Mouse (Mus musculus): ENCODE measurements around the gene Lgals8.
A peak's percentile ranks its signal among the peaks of the same experiment; 100 is the strongest.

Lgals8 gene

DNA sequence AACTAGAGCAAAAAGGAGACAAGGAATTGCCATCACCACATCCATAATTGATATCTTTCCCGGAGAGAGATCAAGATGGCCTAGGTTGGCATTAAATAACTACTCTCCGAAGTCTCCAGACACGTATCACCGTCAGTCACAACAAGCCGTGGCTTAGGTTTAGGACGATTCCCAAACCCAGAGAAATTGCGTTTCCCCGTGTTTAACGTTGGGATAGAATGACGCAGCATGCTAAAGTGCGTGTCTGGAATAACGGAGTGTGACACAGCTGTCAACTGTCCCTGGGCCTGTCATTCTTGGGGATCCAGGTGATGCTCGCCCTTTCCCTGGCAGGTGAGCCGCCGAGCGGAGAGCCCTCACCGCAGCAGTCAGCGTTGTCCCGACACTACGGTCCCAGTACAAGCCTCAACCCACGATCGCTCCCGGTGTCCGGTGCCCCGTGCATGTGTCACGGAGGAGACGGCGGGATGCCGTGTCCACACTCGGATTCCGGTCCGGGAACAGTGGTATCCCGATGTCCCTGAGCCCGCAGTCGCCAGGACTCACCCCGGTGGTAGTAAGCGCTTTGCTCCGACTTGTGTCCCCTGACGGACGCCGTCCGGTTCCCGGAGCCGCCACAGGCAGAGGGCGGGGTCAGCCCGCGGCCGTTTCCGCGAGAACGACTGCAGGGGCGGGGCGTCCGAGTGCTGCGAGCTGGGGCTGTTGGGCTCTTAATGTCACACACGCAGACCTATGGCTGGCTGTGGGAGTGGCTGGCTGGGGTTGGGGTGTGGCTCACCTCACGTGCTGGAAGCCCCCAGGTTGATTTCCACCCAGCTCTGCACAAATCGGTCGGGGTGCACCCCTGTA, 3.6 kb downstream of the Lgals8 start:
- peak; percentile 94 for DNase-seq (ENCODE audit: low read depth)

DNA sequence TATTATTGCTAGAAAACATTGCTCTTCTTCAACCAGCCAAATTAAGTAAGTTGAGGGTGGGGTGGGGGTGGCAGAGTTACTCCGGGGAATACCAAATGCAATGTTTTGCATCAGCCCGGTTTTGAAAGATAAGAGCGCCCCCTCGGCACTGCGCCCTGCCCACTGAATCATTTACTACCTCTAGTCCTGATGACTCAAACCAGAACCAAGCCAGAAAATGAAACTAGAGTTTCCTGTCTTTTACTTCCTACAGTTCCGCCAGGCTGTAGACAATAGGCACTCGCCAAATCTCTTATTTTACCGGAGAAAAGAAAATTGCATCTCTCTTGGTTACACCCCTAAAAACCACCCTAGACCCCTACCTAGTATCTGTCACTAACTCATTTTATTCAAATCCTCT, 4.3 kb downstream of the Lgals8 start:
- peak; percentile 92 for DNase-seq (ENCODE audit: low read depth)

DNA sequence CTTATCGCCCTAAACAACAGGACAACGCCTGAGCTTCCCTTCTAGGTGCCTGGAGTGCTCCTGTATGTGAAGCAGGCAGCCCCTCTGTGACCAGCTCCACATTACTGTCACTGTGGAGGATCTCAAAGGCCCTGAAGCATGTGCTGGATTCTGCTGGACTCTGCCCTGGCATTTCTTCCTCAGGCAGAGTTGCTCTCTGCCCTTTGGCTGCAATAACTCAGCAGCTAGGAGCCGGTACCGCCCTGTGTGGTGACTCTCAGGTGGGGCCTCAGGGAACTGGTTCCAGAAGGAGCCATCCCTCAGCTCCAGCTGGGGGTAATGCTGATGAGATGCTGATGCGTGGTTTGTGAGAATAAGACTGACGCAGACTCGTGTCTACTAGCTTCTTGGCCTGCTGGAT, 8.0 kb downstream of the Lgals8 start:
- no peak for DNase-seq (ENCODE audit: low read depth)

DNA sequence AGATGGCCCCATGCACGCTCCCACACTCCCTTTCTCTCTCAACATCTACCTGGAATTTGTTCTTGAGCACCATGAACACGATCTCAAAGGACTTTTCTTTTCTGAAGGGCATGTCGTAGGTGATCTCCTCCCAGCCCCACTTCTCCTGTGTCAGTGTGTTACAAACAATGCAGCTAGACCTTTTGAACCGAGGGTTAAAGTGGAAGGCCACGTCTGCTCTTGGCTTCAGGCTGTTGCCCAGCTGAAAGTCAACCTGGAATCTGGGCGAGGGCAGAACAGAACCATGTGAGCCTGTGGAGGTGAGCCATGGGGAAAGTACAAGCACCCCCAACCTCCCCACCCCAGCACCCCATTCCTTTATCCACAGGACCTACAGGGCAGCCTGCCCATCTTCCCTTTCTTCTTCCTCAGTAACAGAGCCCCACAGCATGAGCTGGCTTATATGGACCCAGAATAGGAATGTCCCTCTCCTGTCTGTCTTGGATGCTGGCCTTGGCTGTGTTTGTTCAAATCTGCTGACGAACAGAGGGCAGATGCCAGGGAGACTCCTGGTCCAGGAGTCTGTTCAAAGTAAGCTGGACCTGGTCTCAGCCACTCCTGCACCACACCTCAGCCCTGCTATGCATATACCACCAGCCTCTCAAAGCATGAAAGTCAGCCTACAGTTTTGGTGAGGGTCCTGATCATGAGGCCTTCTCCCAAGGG, 9.9 kb downstream of the Lgals8 start:
- no peak for DNase-seq (ENCODE audit: low read depth)

DNA sequence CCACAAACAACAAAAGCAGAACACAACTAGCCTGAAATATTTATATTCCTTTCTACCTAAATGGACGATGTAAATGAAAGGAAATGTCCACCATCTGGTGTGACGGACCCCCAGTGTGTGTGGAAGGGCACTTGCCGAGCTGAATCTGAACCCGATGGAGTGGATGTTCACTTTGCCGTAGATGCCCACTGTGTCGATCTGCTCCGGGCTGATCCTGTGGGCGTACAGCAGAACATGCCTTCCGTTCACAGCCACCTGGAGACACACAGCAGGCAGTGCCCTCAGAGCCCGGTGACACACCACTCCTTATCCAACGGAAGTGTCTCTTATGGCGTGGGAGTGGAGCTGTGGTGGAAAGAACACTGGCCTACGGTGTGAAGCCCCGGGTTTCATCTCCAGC, 11.6 kb downstream of the Lgals8 start:
- no peak for DNase-seq (ENCODE audit: low read depth)

DNA sequence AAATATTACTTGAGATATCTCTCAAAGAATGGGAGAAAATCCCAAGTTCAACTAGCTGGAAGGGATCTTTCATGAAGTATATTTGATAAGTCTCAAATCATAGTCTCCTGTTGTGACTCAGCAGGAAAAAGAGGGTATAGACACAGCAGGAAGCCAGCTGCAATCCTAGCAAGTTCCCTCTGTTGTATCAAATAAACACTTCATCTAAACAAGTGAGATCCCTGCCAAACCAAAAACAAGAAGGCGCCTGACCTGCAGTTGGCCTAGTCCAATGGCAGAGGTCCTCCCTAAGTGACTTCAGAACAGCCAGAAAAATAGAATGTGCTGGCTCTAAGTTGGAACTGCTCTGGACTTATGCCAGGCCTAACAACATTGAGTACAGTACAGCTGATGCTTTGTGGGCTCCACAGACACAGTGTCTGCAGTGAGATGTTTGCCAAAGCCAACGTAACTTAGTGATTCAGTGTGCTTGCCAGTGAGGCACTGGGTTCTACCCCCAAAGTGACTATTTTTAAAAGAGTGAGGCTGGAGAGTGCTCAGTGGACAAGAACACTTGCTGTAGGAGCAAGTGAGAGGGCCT, 22.6 kb downstream of the Lgals8 start:
- no peak for DNase-seq (ENCODE audit: low read depth)

DNA sequence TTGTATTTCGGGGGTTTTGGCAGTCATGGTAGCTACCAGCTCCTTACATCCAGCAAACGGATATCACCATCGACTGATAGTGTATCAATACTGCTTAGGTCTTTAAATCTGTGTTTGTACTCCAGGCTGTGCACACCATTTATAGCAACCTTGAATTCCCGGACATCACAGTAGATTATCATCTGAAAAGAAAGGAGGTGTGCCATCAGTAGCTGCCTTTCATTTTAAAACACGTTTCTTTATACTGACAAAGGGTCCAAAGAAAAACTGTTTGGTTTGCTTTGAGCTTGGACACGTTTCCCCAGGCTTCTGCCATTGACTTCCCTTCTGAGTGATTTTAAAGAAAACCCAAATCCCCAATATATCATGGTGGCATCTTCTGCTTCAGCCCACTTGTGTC, 23.9 kb downstream of the Lgals8 start:
- no peak for DNase-seq (ENCODE audit: low read depth)

DNA sequence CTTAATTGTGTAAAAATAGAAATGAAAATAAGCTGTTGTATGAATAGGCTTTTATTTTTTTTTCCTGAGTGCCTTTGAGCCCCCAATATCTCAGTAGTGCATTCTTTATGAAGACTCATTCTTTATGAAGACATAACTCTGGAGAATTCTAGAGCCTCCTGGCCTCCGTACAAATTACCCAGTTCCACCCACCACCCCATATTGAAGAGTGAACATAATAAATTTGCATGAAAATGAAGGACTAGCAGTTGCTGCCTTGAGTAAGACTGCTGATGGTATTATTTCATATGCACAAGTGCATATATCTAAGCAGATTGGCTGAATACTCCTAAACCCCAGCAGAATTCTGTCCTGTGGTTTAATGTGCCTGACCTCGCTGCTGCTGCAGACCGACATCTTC, 25.2 kb downstream of the Lgals8 start:
- no peak for DNase-seq (ENCODE audit: low read depth)

DNA sequence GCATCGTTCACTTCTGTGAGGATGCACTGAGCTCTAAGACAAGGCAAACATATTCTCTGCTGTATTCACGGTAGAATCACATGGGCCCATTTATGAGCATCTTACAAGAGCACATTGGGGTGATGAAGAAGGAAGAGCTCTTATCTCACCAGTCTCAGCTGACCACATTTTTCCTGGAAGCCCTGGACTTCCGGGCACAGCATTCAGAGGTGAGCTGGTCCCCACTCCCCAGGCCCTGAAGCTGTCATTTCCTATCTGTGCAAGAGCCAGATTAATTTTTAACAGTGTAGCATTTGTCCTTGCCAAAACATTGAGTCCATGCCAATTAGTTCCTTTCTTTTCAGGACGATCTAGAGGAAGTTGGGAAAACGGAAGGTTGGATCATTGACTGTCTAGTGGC, 30.9 kb downstream of the Lgals8 start:
- no peak for DNase-seq (ENCODE audit: low read depth)

DNA sequence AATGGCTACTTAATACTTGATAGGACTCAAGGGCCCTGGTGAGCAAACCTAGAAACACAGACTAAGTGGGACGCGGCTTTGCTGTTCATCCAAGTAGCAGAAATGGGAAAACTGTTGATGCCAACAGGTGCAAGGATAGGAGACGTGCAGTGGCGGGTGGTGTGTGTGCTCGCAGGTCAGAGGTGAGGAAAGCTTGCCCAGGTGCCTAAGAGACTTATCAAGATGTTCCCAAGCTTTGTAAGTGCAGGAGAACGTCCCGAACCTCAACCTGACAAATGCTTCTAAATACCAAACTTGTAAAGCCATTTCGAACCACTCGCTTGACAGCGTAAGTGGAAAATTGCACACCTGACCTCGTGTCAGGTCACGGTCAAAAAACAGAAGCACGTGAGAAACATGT, 36.2 kb downstream of the Lgals8 start:
- DNase-seq (ENCODE audit: low read depth), result no peak

DNA sequence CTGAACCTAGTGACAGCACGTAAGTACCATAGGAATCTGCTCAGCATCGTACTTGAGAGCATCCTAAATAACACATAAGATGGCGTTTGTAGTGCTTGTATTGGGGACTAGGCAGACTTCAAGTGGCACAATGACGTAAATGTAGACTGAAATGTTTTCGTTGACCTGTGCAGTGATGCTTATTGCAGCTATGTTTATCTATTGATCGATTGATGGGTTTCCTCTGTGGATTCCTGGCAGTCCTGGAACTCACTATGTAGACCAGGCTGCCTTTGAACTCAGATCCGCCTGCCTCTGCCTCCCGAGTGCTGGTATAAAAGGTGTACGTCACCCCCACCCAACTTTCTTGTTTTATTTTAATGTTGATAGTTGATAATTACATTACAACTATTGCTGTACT, 44.1 kb downstream of the Lgals8 start:
- no peak for DNase-seq (ENCODE audit: low read depth)

DNA sequence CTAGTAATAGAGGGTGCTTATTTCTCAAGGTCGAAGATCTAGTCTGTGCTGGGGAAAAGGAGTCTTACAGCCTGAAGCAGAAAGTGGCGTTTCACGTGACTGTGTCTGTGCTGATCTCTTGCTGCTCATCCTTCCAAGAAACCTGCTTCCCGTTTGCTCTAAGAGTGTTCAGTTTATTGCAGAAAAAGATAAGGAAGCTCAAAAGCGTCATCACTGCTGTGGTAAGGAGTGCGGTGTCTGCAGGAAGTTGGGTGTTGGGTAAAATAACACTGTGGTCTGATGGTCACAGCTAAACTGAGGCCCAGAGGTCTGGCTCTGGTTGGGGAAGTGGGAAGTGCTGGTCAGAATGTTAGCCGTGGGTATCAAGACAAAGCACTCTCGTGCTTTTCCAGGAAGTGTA, 52.7 kb downstream of the Lgals8 start:
- no peak for DNase-seq (ENCODE audit: low read depth)

DNA sequence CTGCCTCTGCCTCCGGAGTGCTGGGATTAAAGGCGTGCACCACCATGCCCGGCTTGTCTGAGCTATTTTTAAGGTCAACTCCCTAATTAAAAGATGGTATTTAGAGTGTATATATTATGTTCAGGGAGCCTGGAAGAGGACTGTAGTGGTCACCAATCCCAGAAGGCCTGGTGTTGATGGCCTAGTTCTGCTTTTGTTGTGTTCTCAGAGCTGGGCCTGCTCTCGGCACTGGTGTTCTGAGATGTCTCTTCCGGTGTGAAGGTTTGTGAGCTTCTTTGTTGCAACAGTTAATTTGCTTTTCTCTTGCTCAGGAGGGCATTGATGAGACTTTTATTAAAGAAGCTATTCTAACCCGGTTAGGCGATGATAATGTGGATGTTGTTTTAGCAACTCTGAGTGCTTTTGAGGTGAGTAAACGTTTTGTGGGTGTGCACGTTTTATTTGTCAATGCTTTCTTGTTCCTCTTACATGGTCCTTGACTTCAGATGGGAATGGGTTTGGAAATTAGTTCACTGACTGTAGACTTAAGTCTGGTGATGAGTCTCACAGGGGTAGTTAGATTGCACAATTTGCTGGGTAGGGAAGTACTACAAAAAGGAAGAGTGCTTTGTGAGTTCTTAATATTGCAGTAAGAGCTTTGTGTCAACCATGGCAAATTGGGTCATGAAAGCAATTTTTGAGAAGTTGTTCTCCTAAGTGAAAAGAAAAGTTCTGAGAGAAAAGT, 56.2 kb downstream of the Lgals8 start:
- no peak for DNase-seq (ENCODE audit: low read depth)

DNA sequence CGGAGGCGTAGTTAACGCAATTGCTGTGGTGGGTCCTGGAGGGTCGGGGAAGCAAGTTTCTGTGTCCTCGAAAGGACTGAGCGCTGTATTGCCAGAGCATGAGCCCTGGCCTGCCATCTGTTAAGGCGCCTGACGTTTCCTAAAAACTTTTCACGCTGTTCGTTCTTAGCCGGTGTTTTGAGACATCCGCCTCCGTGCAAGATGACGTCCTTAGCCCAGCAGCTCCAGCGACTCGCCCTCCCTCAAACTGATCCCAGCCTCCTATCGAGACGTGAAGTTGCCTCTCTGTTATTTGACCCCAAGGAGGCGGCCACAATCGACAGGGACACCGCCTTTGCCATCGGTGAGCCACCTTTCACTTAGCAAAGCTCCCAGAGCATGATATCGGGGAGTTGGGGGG, 69.2 kb downstream of the Lgals8 start:
- DNase-seq (ENCODE audit: low read depth), result peak; percentile 75

DNA sequence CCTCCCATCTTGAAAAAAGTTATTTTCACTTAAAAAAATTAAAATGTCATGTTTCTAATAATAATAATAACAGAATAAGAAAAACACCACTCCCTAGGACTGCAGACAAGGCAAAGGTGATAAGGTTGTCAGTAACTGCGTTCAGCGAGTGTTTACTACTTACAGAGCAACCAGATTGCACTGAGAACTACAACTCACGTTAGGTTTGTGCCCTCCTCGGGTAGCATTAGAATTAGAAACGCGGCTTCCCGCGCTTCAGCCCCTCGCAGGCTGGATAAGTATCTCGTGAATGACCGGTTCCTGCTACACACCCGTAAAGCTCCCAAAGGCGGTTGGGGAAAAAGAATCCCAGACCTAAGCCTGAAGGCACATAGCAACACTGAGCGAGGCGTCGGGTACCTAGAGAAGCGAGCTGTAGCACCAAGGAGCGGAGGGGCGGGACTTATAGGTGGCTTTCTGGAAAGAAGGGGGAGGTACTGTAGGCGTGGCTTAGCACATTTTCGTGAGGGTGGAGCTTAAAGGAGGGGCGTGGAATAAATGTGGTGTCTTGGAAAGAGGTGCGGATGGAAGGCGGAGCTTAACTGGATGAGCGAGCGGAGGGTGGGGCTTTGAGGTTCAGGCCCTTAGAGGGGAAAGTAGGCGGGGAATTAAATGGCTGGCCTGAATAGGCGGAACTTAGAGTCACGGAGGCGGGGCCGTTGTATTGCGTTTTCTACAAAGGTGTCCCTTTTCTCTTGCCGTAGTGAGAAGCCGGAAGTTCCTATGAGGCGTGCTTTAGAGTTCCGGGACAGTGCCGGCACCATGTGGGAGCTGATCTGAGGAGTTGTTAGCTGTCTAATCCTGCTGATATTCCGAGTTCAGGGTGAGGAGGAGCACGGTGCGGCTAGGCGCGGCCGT, 69.9 kb downstream of the Lgals8 start, which contains the start of gene Heatr1:
TSS of gene Heatr1 (plus strand) at position 419 of the 897 bp plus-strand sequence.
- DNase-seq (ENCODE audit: low read depth), result peak; percentile 100
